Mouse (Mus musculus): ENCODE data around the gene Nqo1.

Gene Nqo1

DNA sequence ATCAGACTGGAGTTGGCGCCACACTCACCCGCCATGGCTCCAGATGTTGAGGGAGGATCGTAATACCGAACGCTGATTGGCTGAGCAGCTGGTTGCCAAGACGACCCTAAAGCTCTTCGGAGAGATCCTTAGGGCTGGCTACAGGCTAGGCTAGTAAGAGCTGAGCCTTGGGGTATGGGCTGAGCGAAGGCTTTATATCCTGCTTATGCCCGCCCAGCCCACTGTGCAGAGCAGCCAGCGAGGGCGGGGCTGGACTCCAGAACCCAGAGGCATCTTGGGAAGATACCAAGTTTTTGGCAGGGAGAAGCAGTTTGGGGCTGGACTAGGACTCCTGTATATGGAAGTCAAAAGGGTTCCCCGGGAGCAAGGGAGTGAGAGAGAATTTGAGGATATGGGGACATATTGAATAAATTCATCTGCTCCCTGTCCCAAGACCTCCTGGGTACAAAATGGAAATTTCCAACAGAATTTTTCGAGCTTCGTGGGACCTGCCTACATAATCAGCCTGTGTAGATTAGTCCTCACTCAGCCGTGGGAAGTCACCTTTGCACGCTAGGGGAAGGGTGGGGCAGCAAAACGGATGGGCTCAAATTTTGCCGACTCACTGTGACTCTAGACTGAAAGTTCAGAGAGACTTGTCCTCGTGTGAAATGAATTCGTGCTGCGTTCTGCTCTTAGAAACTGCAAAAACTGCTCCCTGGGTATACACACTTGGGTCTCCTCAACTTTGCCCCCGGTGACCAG, at the start of gene Nqo1:
Gene Nqo1 (minus strand): TSS at position 169 of the 744 bp plus-strand sequence.
- peak; percentile 94 for DNase-seq (ENCODE audit: extremely low read depth, low read depth)

DNA sequence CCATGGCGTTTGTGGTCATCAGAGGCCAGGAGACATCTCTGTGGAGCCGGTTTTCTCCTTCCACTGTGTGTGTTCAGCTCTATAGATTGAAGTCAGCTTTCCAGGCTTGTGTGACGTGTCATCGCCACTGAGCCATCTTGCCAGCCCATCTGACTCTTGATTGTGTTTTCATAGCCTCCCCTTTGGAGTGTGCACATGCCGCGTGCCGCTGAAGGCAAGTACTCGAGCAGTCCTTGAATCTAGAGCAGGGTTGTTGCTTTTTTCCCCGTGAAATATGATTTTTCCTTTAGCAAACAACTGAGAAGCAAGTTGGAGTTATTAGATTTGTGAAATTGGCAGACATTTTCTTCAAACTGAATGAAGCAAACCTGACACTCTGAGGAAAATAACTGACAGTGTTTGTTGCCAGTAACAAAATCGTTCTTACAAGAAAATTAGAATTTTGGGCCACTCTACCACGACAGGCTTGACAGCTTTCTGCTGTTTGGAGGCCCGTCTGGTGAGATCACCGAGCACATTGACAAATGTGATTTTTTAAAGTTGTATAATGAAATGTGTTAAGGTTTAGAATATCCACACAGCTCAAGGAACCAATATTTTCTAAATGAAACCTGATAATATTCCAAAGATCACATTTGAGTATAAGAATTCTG, 48.5 kb upstream of the Nqo1 start:
- no peak for DNase-seq (ENCODE audit: extremely low read depth, low read depth)

DNA sequence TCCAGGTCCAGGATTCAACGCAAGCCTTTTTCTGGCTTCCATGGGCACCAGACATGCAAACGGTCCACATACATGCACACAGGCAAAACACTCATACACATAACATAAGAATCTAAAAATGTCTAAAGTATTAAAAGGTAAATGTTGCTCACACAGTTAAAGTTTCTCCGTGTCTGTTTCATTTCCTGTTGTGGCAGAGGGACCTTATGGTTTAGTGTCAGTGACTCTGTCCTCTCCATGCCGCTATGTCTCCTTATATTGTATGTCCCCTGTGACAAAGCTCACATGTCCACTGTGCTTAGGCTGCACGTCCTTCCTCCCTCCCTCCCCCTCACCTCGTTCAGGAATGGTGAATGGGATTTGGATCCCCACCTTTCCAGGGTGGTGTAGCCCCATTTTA, 46.6 kb upstream of the Nqo1 start:
- no peak for DNase-seq (ENCODE audit: extremely low read depth, low read depth)

DNA sequence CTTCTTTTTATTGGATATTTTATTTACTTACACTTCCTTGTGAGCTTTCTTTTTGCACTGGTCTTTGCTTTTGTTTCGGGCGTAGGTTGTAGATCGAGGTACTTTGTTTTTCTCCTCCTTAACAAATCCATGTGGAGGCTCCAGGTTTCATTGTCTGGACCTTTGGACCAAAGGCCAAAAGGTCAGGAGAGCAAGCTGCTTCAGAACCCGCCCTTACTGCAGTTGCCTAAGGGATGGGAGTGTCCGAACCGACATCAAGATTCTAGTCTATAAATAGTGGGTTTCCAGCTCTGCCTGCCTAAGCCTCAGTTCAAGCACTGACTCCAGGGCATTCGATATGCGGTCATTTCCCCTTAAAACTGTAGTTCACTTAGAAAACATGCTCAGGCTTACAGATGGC, 46.1 kb upstream of the Nqo1 start:
- no peak for DNase-seq (ENCODE audit: extremely low read depth, low read depth)

DNA sequence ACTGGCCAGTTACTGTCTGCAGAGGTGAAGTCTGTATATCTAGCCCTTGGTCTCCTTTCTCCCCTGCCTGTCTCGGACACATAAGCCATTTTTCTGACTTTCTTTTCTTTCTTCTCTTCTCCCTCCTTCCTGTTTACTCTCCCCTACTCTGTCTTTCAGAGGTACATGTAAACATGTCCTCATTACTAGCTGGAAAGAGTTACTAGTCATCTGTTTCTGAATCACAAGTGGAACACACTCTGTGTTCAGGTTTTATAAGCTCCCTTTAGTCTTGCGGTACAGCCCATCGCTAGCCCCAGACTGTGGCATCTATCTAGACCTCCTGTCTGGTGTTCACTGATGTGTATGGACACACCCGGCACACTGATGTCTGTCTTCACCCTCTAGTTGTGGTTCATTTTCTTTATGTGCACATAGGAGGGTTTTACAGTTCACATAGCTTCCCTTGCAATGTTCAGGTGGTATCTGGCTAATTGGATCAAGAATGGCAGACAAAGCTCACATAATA, 45.4 kb upstream of the Nqo1 start:
- DNase-seq (ENCODE audit: extremely low read depth, low read depth), result no peak

DNA sequence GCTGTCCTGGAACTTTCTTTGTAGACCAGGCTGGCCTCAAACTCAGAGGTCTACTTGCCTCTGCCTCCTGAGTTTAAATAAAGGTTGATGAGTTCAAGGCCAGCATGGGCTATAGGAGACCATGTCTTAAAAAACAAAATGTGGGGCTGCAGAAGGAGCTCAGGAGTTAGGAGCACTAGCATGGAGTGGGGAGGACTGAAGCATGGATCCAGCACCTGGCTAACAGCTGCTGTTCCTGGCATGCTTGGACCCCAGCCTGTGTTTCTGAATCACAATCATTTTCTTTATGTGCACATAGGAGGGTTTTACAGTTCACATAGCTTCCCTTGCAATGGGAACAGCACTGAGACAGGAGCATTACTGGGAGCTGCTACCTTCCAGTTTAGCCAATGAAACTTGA, 44.7 kb upstream of the Nqo1 start:
- no peak for DNase-seq (ENCODE audit: extremely low read depth, low read depth)

DNA sequence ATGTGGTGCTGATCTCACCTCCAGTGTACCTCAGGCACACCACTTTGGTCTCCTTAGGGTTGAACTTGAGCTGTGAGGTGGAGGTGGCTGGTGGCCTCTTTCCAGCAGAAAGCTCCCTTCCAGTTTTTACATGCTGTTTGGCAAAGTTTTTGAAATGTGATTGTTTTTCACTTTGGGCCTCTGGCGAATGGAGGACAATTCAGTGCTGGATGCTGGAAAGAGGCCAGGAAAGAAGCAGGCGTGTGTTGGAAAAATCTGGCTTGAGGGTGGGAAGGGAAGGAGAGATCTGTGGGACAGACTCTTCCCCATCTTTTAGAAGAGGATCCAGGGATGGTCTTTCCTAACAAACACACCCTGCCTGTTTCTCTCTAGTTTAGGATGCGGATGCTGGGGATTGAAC, 41.6 kb upstream of the Nqo1 start:
- DNase-seq (ENCODE audit: extremely low read depth, low read depth), result no peak

DNA sequence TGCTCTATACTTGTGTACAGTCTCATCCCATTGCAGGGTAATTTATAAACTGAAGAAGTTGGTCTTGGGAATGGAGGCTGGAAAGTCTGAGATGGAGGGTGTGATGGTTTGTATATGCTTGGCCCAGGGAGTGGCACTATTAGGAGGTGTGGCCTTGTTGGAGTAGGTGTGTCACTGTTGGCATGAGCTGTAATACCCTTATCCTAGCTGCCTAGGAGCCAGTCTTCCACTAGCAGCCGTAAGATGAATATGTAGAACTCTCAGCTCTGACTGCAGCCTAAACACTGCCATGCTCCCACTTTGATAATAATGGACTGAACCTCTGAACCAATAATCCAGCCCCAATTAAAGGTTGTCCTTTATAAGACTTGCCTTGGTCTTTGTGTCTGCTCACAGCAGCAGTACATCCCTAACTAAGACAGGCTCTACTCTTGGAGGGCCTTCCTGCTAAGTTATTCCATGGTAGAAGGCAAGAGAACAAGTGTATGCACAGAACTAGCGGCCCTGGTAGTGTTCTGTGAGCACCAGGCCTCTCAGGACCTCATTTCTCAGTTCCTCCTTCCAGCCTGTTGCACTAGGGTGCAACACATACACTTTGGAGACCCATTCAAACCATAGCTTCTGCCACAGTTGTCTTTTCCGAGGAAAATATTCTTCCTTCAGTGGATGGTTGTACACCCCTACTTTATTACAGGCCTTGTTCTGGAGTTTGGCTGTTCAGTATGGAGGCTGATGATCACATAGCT, 37.0 kb upstream of the Nqo1 start:
- DNase-seq (ENCODE audit: extremely low read depth, low read depth), result no peak

DNA sequence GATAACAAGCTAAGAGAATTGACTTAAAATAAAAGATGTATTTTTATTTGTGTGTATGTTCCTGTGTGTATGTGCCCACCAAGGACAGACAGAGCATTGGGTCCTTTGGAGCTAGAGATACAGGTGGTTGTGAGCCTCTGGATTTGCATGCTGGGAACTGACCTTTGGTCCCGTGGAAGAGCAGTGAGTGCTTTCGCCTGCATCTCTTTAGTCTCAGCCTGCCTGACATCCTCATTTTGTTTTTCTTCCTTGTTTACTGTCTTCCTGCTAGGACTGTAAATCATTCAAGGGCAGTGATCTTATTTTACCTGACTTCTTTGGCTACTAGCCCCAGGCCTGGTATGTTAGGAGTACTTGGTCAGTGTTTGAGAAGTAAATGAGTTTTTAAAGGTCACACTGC, 34.7 kb upstream of the Nqo1 start:
- no peak for DNase-seq (ENCODE audit: extremely low read depth, low read depth)

DNA sequence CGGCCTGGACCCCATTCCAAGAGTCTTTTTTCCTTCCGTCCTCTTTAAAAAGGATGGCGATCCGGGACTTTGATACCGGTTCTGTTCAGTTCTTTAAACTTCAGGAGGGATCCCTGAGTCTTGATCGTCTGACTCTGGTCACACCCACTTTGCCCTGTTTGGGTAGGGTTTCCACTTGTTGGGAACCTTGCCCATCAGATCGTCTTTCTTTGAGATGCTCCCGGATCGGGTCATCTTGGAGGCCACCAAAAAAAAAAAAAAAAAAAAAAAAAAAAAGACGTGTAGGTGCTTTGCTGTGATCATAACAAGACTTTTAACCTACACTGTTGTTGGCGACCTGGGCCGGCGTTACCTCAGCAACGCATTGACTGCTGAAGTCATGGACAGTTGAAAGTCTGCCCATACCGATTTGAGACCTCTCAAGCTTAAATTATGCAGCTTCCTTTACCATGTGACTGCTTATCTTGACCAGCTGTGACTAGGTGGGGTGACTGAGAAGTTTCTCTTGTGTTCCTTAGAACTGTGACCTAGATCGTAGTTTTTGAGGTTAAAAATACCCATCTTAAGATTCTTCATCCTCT, 33.9 kb upstream of the Nqo1 start:
- peak; percentile 73 for DNase-seq (ENCODE audit: extremely low read depth, low read depth)

DNA sequence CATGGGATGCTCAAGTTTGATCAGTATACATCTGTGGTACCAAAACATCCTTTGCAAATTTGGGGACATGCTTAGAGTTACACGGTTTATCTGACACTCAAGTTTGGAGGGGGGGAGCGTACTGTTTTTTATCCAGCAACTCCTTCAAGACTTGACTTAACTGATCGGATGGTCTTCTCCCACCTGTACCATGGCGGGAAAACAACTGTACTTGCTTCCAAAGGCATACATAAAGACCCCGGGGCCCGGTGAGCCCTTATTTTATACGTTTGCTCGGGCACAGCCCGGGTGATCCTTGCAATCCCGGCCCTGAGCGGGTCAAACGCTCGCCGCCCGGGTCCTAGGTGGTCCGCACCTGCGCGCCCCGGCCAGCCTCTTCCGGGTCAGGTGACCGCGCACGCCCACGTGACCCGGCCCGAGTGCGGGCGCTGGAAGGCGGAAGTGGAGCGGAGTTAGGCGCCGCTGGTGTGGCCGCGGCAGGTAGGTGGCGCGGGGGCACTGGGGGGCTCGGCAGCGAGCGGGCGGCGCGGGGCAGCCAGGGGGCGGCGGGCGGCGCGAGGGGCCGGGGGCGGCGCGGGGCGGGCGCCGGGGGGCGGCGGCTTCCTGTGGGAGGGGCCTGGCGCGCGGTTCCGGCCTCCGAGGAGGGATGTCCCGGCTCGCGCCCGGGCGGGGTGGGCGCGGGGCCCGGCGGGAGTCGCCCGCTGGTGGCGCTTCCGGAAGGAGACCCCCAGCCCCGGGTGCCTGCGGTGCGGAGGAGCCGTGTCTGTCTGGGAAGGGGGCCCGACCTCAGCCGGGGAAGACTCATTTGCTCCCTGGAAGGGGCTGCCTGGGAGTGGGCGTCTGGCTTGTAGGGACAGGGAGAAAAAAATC, 33.2 kb upstream of the Nqo1 start, which contains the start of gene Wwp2:
Gene Wwp2 (plus strand): TSS at position 404 of the 870 bp plus-strand sequence.
- DNase-seq (ENCODE audit: extremely low read depth, low read depth), result peak; percentile 35

DNA sequence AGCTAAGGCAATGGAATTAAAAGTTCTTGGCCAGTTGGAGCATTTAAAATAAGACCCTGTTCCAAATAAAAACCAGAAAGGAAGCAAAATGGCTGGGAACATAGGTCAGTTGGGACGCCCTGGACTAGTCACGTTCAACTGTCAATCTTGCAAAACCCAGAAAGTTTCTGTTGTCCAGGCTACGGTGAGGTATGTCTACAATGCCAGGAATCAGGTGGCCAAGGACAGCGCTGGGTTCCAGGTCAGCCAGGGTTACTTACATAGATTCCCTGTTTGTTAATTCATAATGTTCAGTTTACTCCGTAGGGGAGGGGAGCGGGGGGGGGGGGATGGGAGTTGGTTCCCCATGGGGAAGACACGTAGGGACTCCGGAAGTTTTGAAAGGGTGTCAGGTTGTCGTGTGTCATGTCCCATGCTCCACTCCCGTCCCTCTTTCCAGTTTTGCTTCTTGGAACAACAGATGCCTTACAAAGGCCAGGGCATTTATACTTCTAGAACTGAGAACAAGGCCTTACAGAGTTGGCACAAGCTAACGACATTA, 32.5 kb upstream of the Nqo1 start:
- DNase-seq (ENCODE audit: extremely low read depth, low read depth), result peak; percentile 38

DNA sequence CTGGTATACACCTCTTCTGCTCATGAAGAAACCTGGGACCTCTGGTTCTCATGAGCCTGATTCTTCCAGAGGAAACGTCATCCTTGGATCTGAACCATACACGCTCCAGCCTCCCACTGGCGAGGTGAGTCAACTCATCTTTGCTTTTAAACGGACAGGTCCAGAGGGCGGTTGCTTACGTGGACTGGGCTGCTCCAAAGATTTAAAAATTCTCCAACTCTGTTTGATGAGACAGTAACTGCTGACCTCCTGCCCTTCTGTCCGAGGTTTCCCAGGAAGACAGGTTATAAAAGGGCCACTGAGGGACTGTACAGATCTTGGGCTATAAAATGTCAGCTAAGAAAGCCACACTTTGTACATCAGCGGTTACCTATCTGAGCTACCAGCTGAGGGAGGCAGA, 27.8 kb upstream of the Nqo1 start:
- no peak for DNase-seq (ENCODE audit: extremely low read depth, low read depth)

DNA sequence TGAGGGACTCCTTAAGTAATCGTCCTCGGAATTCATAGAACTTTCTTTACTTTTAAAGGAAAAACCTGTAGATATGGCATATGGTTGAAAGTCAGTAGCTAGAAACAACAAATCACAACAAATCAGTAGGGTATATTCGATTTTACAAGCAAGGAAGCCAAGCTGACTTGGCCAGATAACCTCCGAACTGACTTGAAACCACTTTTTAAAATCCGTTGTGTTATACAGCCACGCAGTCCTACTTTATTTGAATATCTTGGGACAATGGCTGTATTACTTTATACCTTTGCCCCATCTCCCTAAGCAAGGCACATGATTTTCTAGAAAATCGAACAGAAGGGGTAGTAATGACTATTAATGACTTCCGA, 22.2 kb upstream of the Nqo1 start:
- DNase-seq (ENCODE audit: extremely low read depth, low read depth), result no peak

DNA sequence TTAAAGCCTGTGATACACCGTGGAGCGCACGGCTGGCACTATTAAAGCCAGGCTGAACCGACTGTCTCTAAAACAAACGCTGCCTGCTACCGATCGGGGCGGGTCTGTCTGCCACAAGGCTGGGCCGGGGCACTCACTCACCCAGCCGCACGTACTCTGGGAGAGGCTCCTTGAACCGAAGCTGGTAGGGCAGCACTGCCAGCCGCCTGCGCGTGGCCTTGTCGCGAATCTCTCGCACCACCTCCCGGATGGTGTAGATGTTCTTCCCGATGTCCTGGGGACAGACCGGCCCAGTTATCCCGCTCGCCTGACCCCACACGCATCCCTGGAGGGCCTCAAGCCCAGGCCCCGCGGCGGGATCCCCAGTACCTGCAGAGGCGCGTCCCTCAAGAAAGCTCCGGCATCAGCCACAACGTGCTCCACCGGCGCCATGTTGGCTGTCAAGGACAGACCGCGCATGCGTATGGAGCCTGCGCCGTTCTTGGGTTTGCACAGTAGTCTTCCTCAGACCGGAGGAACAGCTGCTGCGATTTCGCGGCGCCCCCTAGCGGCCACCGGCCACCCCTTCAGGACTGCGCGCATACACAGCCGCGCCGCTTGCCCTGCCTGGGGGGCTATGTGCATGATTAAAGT, 21.7 kb upstream of the Nqo1 start, which contains the start of gene Nob1:
Gene Nob1 (minus strand): TSS at position 455 of the 633 bp plus-strand sequence.
- peak; percentile 88 for DNase-seq (ENCODE audit: extremely low read depth, low read depth)

DNA sequence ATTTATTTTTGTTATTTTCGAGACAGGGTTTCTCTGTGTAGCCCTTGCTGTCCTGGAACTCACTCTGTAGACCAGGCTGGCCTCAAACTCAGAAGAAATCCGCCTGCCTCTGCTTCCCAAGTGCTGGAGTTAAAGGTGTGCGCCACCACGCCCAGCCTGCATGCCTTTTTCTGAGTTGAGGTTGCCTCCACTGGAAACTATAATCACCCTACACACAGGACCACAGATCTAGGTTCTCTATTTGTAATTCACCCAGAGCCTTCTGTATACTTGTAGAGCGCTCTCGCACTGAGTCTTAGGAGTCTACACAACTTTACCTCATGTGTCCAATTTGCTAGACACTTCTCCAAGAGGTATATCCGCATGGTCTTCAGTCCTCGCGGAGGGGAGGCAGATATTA, 21.2 kb upstream of the Nqo1 start:
- DNase-seq (ENCODE audit: extremely low read depth, low read depth), result no peak

DNA sequence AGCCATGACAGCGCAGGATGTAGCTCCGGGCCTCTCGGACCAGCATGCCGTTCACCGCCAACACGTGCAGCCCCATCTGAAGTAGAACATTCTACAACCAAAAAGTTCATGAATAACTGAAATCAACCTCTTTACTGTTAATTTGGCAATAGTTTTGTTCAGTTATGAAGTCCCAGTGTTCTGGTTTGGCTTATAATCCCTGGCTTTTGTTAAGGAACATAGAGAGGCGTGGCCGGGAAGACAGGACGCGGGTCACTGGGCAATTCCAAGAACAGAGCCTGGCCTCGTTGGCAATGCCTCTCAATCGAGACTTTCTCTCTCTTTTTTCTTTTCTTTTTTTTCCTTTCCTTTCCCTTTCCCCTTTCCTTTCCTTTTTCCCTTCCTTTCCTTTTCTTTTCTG, 14.0 kb upstream of the Nqo1 start:
- no peak for DNase-seq (ENCODE audit: extremely low read depth, low read depth)

DNA sequence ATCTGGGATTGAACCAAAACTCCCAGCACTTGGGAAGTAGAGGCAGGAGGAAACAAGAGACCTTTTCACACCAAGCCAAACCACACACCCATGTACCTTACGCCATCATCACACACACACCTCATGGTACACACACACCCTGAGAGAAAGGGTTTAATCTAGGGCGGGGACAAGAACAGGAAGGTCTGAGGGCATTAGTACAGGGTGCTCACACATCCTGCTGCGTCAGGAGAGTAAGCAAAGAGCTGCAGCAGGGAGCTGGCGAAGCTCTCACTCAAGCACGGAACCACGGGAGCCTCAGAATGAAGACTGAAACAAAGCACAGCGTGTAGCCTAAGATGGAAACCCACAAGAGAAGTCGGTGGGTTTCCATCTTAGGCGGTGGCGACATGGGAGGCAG, 10.9 kb upstream of the Nqo1 start:
- no peak for DNase-seq (ENCODE audit: extremely low read depth, low read depth)

DNA sequence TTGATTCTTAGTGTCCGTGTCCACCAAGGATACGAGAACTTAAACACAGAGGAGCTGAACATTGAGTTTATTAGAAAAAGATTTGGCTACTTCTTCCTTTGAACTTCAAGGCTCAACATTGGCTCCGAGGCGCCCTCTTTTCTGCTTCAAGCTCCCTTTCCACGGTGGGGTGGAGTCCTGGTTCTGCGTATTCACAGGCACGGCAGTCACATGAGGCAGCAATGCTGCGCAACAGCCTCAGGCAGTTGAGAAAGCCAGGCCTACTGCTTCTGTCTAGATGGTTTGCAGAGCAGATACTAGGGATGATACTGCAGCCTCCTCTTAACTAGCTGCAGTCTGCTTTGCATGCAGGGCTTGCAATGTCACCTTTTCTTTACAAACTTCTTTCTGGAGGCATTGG, 9.5 kb upstream of the Nqo1 start:
- no peak for DNase-seq (ENCODE audit: extremely low read depth, low read depth)

DNA sequence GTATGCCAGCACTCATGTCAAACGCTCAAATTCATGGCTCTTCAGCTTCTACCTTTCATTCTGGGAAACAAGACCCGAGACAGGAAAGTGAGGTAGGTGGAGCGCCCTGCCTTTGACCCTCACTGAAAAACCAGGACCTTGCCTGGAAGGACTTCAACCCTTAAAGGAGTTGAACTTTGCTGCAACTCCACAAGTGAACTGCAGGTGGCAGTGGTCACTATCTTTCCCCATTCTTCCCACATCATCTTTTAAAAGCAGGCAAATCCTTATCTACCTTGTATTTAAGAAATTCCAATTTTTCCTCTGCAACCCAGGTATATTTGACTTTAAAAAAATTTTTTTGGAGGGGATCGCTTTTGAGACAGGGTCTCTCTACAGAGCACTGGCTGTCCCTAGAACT, 8.4 kb upstream of the Nqo1 start:
- DNase-seq (ENCODE audit: extremely low read depth, low read depth), result no peak

All from MEL-GATA-1-ER (cell line).